Mouse (Mus musculus) heart, adult 2 months (tissue): ENCODE data around the gene Hps5. TPM values are rescaled to one million over a fixed set of nuclear protein-coding genes. Genes with fewer than 3 reads are reported as not detected.

Source experiments
- DNase-seq, 2 experiments: peaks; one replicate each; pipeline ENCODE4 v3.0.0; 2021
- H3K27ac ChIP-seq: fragments of 200-600 bp; 2 replicates; pipeline ENCODE4 v1.8.1; 2022
- H3K27me3 ChIP-seq: fragments of 200-500 bp; 2 replicates; pipeline ENCODE4 v1.6.1; 2012; ENCODE audit warnings: mild to moderate bottlenecking, low read length, inconsistent platforms, mixed read lengths; ENCODE audit not compliant: control insufficient read depth, insufficient read depth
- H3K36me3 ChIP-seq: fragments of 200-500 bp; 2 replicates; pipeline ENCODE4 v1.6.1; 2012; ENCODE audit warnings: low read length, inconsistent platforms; ENCODE audit not compliant: control insufficient read depth, insufficient read depth
- H3K4me1 ChIP-seq: fragments of 200-500 bp; 2 replicates; pipeline ENCODE4 v1.6.1; 2011; ENCODE audit warnings: low read length; ENCODE audit not compliant: control insufficient read depth, insufficient read depth
- H3K4me3 ChIP-seq: fragments of 200-600 bp; 2 replicates; pipeline ENCODE4 v1.8.1; 2022
- H3K79me2 ChIP-seq: fragments of 200-500 bp; replicated peaks from 2 replicates; pipeline ENCODE4 v1.6.1; 2012; ENCODE audit warnings: mild to moderate bottlenecking, inconsistent platforms, low read length, moderate library complexity, mixed read lengths; ENCODE audit not compliant: control insufficient read depth, insufficient read depth
- H3K9ac ChIP-seq: fragments of 200-500 bp; 2 replicates; pipeline ENCODE4 v1.6.1; 2012; ENCODE audit warnings: low read depth, mild to moderate bottlenecking, control low read depth, inconsistent platforms, low read length, mixed read lengths
- CTCF ChIP-seq: fragments of 200-600 bp; IDR thresholded peaks from 2 replicates; pipeline ENCODE4 v1.8.1; 2022; ENCODE audit warnings: antibody characterized with exemption, mild to moderate bottlenecking, moderate library complexity
- EP300 ChIP-seq: fragments of 200-500 bp; IDR thresholded peaks from 2 replicates; pipeline ENCODE4 v1.6.1; 2011; ENCODE audit warnings: low read depth, low read length, control low read depth; ENCODE audit not compliant: insufficient read depth
- POLR2A ChIP-seq: fragments of 200-500 bp; IDR thresholded peaks from 2 replicates; pipeline ENCODE4 v1.6.1; 2011; ENCODE audit warnings: mild to moderate bottlenecking, low read depth, low read length, control low read depth; ENCODE audit not compliant: insufficient read depth
- WGBS: fragments of 180-500 bp; shearing (Covaris S2); methylation state at CpG from one replicate; pipeline ENCODE4 v1.1.7; 2018; 5-methylcytosine and 5-hydroxymethylcytosine counted together
- intact Hi-C: fragments of 180-260 bp; cut with DNase I; formaldehyde crosslinking; loops from one replicate; pipeline ENCODE4 v1.15.1; 2025
- long read RNA-seq: library from polyadenylated mRNA; stranded (forward); transcript quantifications from one replicate; pipeline ENCODE4 v2.0.0, GENCODE M21; 2021
- polyA plus RNA-seq: library from polyadenylated mRNA; depleted of rRNA; stranded (reverse); fragments of >200 nt; gene quantifications from 2 replicates; pipeline ENCODE4 v1.2.3, GENCODE M21; 2012; rRNA removed
- total RNA-seq, 2 experiments: library from RNA; stranded (reverse); gene quantifications; 2 replicates each; pipeline ENCODE4 v1.2.3; 2021

The Hps5 gene
- total RNA-seq = 1 to 10 TPM; 7.5 to 9.2 TPM
- polyA plus RNA-seq = 5.2 and 8.4 TPM in 2 replicates
- long read RNA-seq, full-length matches to known transcripts = 4 of 8 reads
- long read RNA-seq, partial matches to known transcripts = 1 of 8 reads
- long read RNA-seq, other reads (novel, unspliced or antisense) = 3 of 8 reads

- peak; percentile 97 to 98 for DNase-seq
- intact Hi-C loops = loop anchor here (2.0 to 10.0 kb wide), 3 partner anchors 51 to 212 kb away; partner anchors contain the start of genes Spty2d1 and Tsg101
- Histone ChIP-seq H3K4me1 (peaks cover 4% of the 10 kb centered on the region), H3K36me3 (peaks cover 9% of the 10 kb centered on the region), H3K79me2 (peaks cover 4% of the 10 kb centered on the region), H3K9ac (peak within 1 kb of the TSS; percentile 94), H3K27ac (peak within 1 kb of the TSS; percentile 94), H3K27me3 (no peaks in the 10 kb centered on the region), H3K4me3 (peak within 1 kb of the TSS; percentile 60)
- TF ChIP-seq EP300 (0 out of 2 replicates have a peak, but pooled peaks have one; percentile 13), POLR2A (peak; percentile 62), CTCF (no peak)
- WGBS = under 1% methylated on average over 75 of the region's 75 CpGs
These were observed at the start of gene Hps5, which contains the start of gene Gtf2h1 for GRCm38 (mm10) chr7:46795287-46796205. Hps5 (minus strand) TSS chr7:46796064. Gtf2h1 (plus strand) TSS chr7:46796103.

- intact Hi-C loops = loop anchor here (2.0 to 5.0 kb wide), 3 partner anchors 17 to 167 kb away; partner anchors contain the start of gene Tsg101
- under 1% methylated on average over 51 of the region's 51 CpGs for WGBS
- Histone ChIP-seq H3K27ac (peak overlapping the region; percentile 99), H3K79me2 (no peaks in the 10 kb centered on the region), H3K9ac (peak overlapping the region; percentile 95), H3K36me3 (peaks cover 14% of the 10 kb centered on the region; the same call in 1 of the 2 replicates), H3K4me3 (peak overlapping the region; percentile 99), H3K4me1 (peaks cover 6% of the 10 kb centered on the region), H3K27me3 (no peaks in the 10 kb centered on the region)
- no peak for TF ChIP-seq EP300
- TF ChIP-seq POLR2A = peak; percentile 97
- DNase-seq = peak; percentile 96 to 97
These were observed 49.5 kb upstream of the Hps5 start for GRCm38 (mm10) chr7:46845211-46845977.

- WGBS = 88% methylated on average over 4 of the region's 4 CpGs
- Histone ChIP-seq H3K27ac (no peak overlapping the region), H3K4me3 (no peak overlapping the region), H3K79me2 (no peaks in the 10 kb centered on the region), H3K4me1 (peaks cover 19% of the 10 kb centered on the region), H3K9ac (no peak overlapping the region), H3K27me3 (no peaks in the 10 kb centered on the region), H3K36me3 (peaks cover 8% of the 10 kb centered on the region; the same call in 1 of the 2 replicates)
- TF ChIP-seq CTCF (no peak), POLR2A (no peak), EP300 (no peak)
- no peak for DNase-seq
- intact Hi-C loops = no loop called here
These were observed 47.7 kb upstream of the Hps5 start for GRCm38 (mm10) chr7:46843576-46843975.

GRCm38 (mm10) chr7:46842278-46842677, 46.4 kb upstream of the Hps5 start:
- intact Hi-C loops = no loop called here
- TF ChIP-seq CTCF = no peak
- no peak for TF ChIP-seq POLR2A
- TF ChIP-seq EP300 = no peak
- WGBS = 53% methylated on average over 5 of the region's 5 CpGs
- peaks cover 2% of the 10 kb centered on the region; the same call in 1 of the 2 replicates for H3K36me3 ChIP-seq
- H3K4me3 ChIP-seq = no peak overlapping the region
- peaks cover 20% of the 10 kb centered on the region for H3K4me1 ChIP-seq
- no peak overlapping the region for H3K9ac ChIP-seq
- H3K27ac ChIP-seq = no peak overlapping the region
- H3K27me3 ChIP-seq = no peaks in the 10 kb centered on the region
- DNase-seq = no peak
- H3K79me2 ChIP-seq = no peaks in the 10 kb centered on the region

- H3K79me2 ChIP-seq = no peaks in the 10 kb centered on the region
- no peaks in the 10 kb centered on the region for H3K36me3 ChIP-seq
- H3K4me1 ChIP-seq = peaks cover 19% of the 10 kb centered on the region
- no peak within 1 kb of the TSS for H3K9ac ChIP-seq
- TF ChIP-seq POLR2A (no peak), CTCF (no peak), EP300 (no peak)
- H3K4me3 ChIP-seq = no peak within 1 kb of the TSS
- H3K27ac ChIP-seq = no peak within 1 kb of the TSS
- H3K27me3 ChIP-seq = no peaks in the 10 kb centered on the region
- WGBS = 69% methylated on average over 6 of the region's 6 CpGs
- DNase-seq = no peak
- intact Hi-C loops = no loop called here
These were observed 45.1 kb upstream of the Hps5 start, which contains the start of gene Ldha for GRCm38 (mm10) chr7:46840787-46841525. Ldha (plus strand) TSS chr7:46841475.
